Mouse (Mus musculus): ENCODE measurements at regions not wholly inside any gene's neighbourhood (a gene's known extent, or its start where the extent isn't known, plus 50 kb on each side); places are given as distances from the start of the nearest gene placed in this dataset.

DNA sequence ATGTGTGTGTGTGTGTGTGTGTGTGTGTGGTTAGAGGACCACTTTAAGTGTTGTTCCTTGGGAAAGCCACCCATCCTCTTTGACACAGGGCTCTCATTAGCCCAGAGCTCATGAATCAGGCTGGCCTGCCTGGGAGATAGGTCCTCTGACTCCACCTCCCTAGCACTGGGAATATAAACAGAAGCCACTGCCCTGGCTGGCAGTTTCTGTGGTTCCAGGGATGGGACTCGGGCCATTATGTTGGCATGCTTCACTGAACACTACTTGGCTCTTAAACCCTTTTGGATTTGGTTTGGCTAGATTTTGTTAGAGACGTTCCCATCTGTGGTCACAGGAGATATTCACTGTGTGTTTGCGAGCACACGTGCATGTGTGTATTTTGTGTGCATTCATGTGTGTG, 100.2 kb upstream of the Zbtb40 start:
- Histone ChIP-seq H3K4me3 (replicated peaks; ENCODE audit: low read depth, low read length) (no peak overlapping the region), H3K9me3 (ENCODE audit: control insufficient read depth, low read length) (no peaks in the 10 kb centered on the region), H3K36me3 (ENCODE audit: control insufficient read depth, insufficient read depth, low read length) (no peaks in the 10 kb centered on the region), H3K4me2 (ENCODE audit: low read length) (no peak overlapping the region), H3K27me3 (ENCODE audit: control insufficient read depth, insufficient read depth, low read length) (no peaks in the 10 kb centered on the region), H3K4me1 (ENCODE audit: control insufficient read depth, insufficient read depth, low read length) (no peaks in the 10 kb centered on the region), H3K27ac (replicated peaks; ENCODE audit: low read depth, low read length) (no peak overlapping the region), H3K9ac (replicated peaks; ENCODE audit: low read length) (no peak overlapping the region)
- ATAC-seq (ENCODE audit: low FRiP score, low TSS enrichment): no peak
- 70% methylated on average over 4 of the region's 4 CpGs for WGBS
- peak; percentile 9 for DNase-seq

DNA sequence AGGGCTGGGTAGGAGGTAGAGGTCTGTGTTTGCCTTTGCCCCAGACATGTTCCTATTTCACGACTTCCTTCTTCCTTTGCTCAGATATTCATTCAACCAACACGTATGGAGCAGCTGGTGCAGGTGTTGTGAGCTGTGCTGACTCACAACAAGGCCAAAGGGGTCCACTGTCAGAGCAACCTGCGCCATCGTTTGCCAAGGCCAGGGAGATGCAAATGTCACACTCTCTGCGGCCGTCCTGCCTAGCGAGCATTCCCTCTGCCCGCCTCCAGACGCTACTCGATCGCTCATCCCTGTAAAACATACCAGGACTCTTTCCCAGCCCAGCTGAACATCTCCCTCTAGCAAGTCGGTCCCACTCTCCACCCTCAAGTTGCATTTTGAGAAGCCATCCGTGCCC, 99.2 kb upstream of the Zbtb40 start:
- Histone ChIP-seq H3K4me1 (ENCODE audit: control insufficient read depth, insufficient read depth, low read length) (no peaks in the 10 kb centered on the region), H3K4me2 (ENCODE audit: low read length) (no peak overlapping the region), H3K27ac (replicated peaks; ENCODE audit: low read depth, low read length) (no peak overlapping the region), H3K36me3 (ENCODE audit: control insufficient read depth, insufficient read depth, low read length) (no peaks in the 10 kb centered on the region), H3K4me3 (replicated peaks; ENCODE audit: low read depth, low read length) (no peak overlapping the region), H3K27me3 (ENCODE audit: control insufficient read depth, insufficient read depth, low read length) (no peaks in the 10 kb centered on the region), H3K9ac (replicated peaks; ENCODE audit: low read length) (no peak overlapping the region), H3K9me3 (ENCODE audit: control insufficient read depth, low read length) (no peaks in the 10 kb centered on the region)
- 81% methylated on average over 13 of the region's 13 CpGs for WGBS
- DNase-seq (no peak), ATAC-seq (ENCODE audit: low FRiP score, low TSS enrichment) (no peak)

DNA sequence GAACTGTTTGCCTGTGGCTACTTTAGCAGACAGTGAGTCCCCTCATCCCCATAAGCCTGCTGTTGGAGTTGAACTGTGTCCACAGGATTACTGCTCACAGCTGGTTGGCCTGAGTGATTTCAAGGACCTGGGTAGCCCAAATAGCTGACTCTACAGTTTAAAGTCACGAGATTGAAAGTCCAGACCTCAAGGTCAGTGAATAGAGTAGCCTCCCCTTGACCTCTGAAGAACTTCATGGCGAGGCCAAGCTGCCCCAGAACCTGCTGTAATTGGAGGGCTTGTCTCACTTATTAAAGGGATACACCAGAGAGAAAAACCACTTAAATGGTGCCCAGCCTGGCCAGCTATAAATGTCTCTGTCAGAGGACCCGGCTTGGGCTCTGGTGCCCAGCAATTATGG, 97.7 kb upstream of the Zbtb40 start:
- H3K27me3 ChIP-seq (ENCODE audit: control insufficient read depth, insufficient read depth, low read length): no peaks in the 10 kb centered on the region
- ATAC-seq (ENCODE audit: low FRiP score, low TSS enrichment) (no peak), DNase-seq (no peak)
- no peak overlapping the region for H3K4me2 ChIP-seq (ENCODE audit: low read length)
- H3K9ac ChIP-seq (replicated peaks; ENCODE audit: low read length): no peak overlapping the region
- H3K4me3 ChIP-seq (replicated peaks; ENCODE audit: low read depth, low read length): no peak overlapping the region
- no peaks in the 10 kb centered on the region for H3K36me3 ChIP-seq (ENCODE audit: control insufficient read depth, insufficient read depth, low read length)
- 0 out of 2 replicates have a peak, but pooled peaks cover 6% of the 10 kb centered on the region for H3K4me1 ChIP-seq (ENCODE audit: control insufficient read depth, insufficient read depth, low read length)
- no peaks in the 10 kb centered on the region for H3K9me3 ChIP-seq (ENCODE audit: control insufficient read depth, low read length)
- H3K27ac ChIP-seq (replicated peaks; ENCODE audit: low read depth, low read length): no peak overlapping the region
- WGBS: 78% methylated on average over 3 of the region's 3 CpGs

DNA sequence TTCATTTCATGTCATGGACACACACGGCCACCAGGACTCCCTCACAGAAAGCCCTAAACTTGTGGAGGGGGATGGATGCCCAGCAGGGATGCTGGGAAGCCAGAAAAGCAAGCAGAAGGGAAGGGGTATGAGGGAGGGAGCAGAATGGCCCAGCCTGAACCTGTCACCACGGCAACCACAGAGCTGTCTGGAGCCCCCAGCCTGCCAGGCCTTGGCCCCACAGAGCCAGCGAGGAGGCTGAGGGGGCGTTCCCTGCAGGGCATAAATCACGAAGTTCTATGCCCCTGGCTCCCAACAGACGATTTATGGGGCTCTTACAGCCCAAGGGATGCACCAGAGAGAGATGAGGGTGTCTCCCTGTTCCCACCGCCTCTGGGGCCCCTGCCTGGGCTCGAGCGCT, 93.7 kb upstream of the Zbtb40 start:
- H3K4me3 ChIP-seq (replicated peaks; ENCODE audit: low read depth, low read length): no peak overlapping the region
- DNase-seq (peak; percentile 29), ATAC-seq (ENCODE audit: low FRiP score, low TSS enrichment) (no peak)
- H3K36me3 ChIP-seq (ENCODE audit: control insufficient read depth, insufficient read depth, low read length): no peaks in the 10 kb centered on the region
- H3K9ac ChIP-seq (replicated peaks; ENCODE audit: low read length): no peak overlapping the region
- no peaks in the 10 kb centered on the region for H3K27me3 ChIP-seq (ENCODE audit: control insufficient read depth, insufficient read depth, low read length)
- 17% methylated on average over 9 of the region's 9 CpGs for whole genome bisulfite sequencing
- 0 out of 2 replicates have a peak, but pooled peaks cover 6% of the 10 kb centered on the region for H3K4me1 ChIP-seq (ENCODE audit: control insufficient read depth, insufficient read depth, low read length)
- no peaks in the 10 kb centered on the region for H3K9me3 ChIP-seq (ENCODE audit: control insufficient read depth, low read length)
- H3K27ac ChIP-seq (replicated peaks; ENCODE audit: low read depth, low read length): no peak overlapping the region
- no peak overlapping the region for H3K4me2 ChIP-seq (ENCODE audit: low read length)

DNA sequence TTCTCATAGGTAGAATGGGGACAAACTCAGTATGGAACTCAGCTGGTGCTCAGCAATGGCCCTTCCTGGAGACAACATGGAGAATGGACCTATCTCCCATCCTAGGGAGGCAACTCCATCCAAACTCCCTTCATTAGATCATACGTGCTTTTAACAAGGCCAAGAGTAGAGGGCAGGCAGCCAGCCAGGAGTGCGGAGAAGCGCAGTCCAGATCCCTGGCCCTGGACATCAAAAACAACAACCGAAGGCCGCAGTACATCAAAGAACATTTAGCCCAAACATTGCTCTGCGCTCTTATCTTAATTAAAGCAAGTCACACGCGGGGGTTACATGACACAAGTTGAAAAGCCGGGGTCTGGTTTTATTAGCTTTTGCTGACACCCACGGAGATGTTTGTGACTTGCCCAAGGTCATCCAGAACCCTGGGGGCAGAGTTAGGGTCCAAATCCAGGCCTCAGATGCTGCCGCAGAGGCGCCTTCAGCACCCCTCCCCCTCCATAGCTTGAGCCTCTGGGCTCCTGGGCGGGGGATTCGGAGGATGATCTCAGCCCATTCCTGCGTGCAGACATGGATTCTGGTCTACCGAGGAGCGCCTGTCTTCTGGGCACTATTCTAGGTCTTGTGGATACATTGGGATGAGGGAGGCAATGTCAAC, 90.6 kb upstream of the Zbtb40 start:
- H3K4me1 ChIP-seq (ENCODE audit: control insufficient read depth, insufficient read depth, low read length): 0 out of 2 replicates have a peak, but pooled peaks cover 6% of the 10 kb centered on the region
- ATAC-seq (ENCODE audit: low FRiP score, low TSS enrichment): no peak
- no peak overlapping the region for H3K9ac ChIP-seq (replicated peaks; ENCODE audit: low read length)
- no peak overlapping the region for H3K4me2 ChIP-seq (ENCODE audit: low read length)
- H3K4me3 ChIP-seq (replicated peaks; ENCODE audit: low read depth, low read length): no peak overlapping the region
- H3K27ac ChIP-seq (replicated peaks; ENCODE audit: low read depth, low read length): no peak overlapping the region
- no peak for DNase-seq
- no peaks in the 10 kb centered on the region for H3K36me3 ChIP-seq (ENCODE audit: control insufficient read depth, insufficient read depth, low read length)
- 89% methylated on average over 17 of the region's 17 CpGs for WGBS
- H3K9me3 ChIP-seq (ENCODE audit: control insufficient read depth, low read length): no peaks in the 10 kb centered on the region
- no peaks in the 10 kb centered on the region for H3K27me3 ChIP-seq (ENCODE audit: control insufficient read depth, insufficient read depth, low read length)

DNA sequence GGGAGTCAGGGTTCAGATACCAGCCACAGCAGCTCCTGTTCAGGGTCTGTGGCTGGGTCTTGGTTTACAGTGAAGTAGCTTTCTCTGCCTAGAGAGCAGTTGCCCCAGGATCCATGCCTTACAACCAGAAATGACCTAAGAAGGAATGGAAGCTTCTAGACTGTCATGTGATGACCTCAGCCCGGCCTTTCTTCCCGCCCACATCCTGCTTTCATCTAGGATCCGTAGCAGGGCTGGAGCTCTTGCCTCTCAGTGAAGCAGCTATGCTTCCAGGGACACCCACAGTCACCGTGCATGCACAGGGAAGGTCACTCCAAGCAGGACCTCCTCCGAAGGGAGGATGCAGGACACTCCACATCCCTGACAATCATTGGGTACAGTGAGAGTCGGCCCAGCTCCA, 89.5 kb upstream of the Zbtb40 start:
- WGBS: 85% methylated on average over 6 of the region's 6 CpGs
- H3K4me1 ChIP-seq (ENCODE audit: control insufficient read depth, insufficient read depth, low read length): 0 out of 2 replicates have a peak, but pooled peaks cover 6% of the 10 kb centered on the region

DNA sequence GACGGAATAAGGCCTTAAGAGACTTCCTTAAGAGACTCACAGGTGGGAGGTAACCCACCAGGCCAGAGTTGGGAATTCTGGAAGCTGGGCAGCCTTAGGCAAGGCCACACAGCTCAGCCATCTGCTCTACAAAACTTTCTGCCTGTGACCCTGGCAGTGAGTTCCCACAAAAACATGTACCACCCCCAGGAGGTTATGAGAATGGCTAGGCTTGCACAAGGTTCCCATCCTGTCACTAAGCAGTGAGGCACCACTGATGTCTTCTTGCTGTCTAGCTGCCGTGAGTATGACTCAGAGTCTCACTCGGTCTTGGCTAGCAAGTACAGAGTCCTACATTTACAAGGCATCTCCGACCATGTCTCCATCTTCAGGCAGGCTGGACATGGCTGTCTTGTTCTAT, 87.7 kb upstream of the Zbtb40 start:
- H3K9me3 ChIP-seq (ENCODE audit: control insufficient read depth, low read length): no peaks in the 10 kb centered on the region
- no peak overlapping the region for H3K4me2 ChIP-seq (ENCODE audit: low read length)
- DNase-seq (no peak), ATAC-seq (ENCODE audit: low FRiP score, low TSS enrichment) (no peak)
- no peak overlapping the region for H3K27ac ChIP-seq (replicated peaks; ENCODE audit: low read depth, low read length)
- no peaks in the 10 kb centered on the region for H3K27me3 ChIP-seq (ENCODE audit: control insufficient read depth, insufficient read depth, low read length)
- no peaks in the 10 kb centered on the region for H3K4me1 ChIP-seq (ENCODE audit: control insufficient read depth, insufficient read depth, low read length)
- no peak overlapping the region for H3K4me3 ChIP-seq (replicated peaks; ENCODE audit: low read depth, low read length)
- WGBS: 81% methylated on average over 4 of the region's 4 CpGs
- no peaks in the 10 kb centered on the region for H3K36me3 ChIP-seq (ENCODE audit: control insufficient read depth, insufficient read depth, low read length)
- H3K9ac ChIP-seq (replicated peaks; ENCODE audit: low read length): no peak overlapping the region

More for the DNA sequence above, 89.5 kb upstream of the Zbtb40 start:
- no peak for DNase-seq
- no peak overlapping the region for H3K9ac ChIP-seq (replicated peaks; ENCODE audit: low read length)
- H3K36me3 ChIP-seq (ENCODE audit: control insufficient read depth, insufficient read depth, low read length): no peaks in the 10 kb centered on the region
- no peak for ATAC-seq (ENCODE audit: low FRiP score, low TSS enrichment)
- H3K27ac ChIP-seq (replicated peaks; ENCODE audit: low read depth, low read length): no peak overlapping the region
- H3K27me3 ChIP-seq (ENCODE audit: control insufficient read depth, insufficient read depth, low read length): no peaks in the 10 kb centered on the region
- H3K4me3 ChIP-seq (replicated peaks; ENCODE audit: low read depth, low read length): no peak overlapping the region
- no peak overlapping the region for H3K4me2 ChIP-seq (ENCODE audit: low read length)
- no peaks in the 10 kb centered on the region for H3K9me3 ChIP-seq (ENCODE audit: control insufficient read depth, low read length)

DNA sequence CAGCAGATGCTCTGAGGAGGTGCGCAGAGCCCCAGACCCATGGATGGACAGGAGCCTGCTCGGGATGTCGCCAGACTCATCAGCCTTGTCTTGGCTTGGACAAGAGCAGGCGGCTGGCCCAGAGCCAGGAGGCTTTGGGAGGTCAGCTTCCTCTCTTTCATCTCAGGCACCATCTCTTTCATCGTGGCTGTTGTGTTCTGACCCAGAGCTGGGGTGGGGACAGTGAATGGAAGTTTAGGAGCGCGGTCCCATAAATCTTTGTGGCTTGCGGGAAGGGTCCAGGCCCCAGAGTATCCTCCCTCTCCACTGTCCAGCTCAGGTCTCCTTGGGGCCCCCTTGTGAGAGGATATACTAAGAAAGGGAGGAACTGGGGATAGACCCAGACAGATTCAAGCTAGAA, 87.2 kb upstream of the Zbtb40 start:
- Histone ChIP-seq H3K4me1 (ENCODE audit: control insufficient read depth, insufficient read depth, low read length) (no peaks in the 10 kb centered on the region), H3K36me3 (ENCODE audit: control insufficient read depth, insufficient read depth, low read length) (no peaks in the 10 kb centered on the region), H3K27me3 (ENCODE audit: control insufficient read depth, insufficient read depth, low read length) (no peaks in the 10 kb centered on the region), H3K27ac (replicated peaks; ENCODE audit: low read depth, low read length) (no peak overlapping the region), H3K4me3 (replicated peaks; ENCODE audit: low read depth, low read length) (no peak overlapping the region), H3K9me3 (ENCODE audit: control insufficient read depth, low read length) (no peaks in the 10 kb centered on the region), H3K4me2 (ENCODE audit: low read length) (no peak overlapping the region), H3K9ac (replicated peaks; ENCODE audit: low read length) (no peak overlapping the region)
- DNase-seq (peak; percentile 32), ATAC-seq (ENCODE audit: low FRiP score, low TSS enrichment) (no peak)
- WGBS: 72% methylated on average over 8 of the region's 8 CpGs

DNA sequence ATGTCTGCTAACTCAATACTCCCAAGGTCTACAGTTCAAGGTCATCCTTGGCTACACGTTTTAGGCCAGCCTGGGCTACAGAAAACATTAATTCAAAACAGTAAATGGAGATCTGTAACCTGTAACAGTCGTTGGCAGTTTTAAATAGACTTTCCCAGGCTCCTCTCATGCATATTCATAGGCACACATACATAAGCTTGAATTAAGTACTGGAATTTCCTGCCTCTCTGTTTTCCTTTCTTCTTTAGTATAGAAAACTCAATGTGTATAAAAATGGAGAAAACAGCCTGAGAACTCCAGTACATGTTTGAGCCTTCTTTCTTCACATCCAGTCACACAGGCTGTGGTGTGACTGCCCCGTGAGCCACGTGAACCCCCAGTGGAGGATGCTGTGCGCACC, 86.0 kb upstream of the Zbtb40 start:
- no peak overlapping the region for H3K27ac ChIP-seq (replicated peaks; ENCODE audit: low read depth, low read length)
- H3K9ac ChIP-seq (replicated peaks; ENCODE audit: low read length): no peak overlapping the region
- ATAC-seq (ENCODE audit: low FRiP score, low TSS enrichment) (no peak), DNase-seq (no peak)
- H3K4me3 ChIP-seq (replicated peaks; ENCODE audit: low read depth, low read length): no peak overlapping the region
- WGBS: 47% methylated on average over 5 of the region's 5 CpGs
- H3K4me1 ChIP-seq (ENCODE audit: control insufficient read depth, insufficient read depth, low read length): no peaks in the 10 kb centered on the region
- no peaks in the 10 kb centered on the region for H3K9me3 ChIP-seq (ENCODE audit: control insufficient read depth, low read length)
- H3K4me2 ChIP-seq (ENCODE audit: low read length): no peak overlapping the region
- no peaks in the 10 kb centered on the region for H3K36me3 ChIP-seq (ENCODE audit: control insufficient read depth, insufficient read depth, low read length)
- no peaks in the 10 kb centered on the region for H3K27me3 ChIP-seq (ENCODE audit: control insufficient read depth, insufficient read depth, low read length)
